Comparison of ENCODE assay signal across 20 mouse cellular contexts in genomic region chr10:3509663-3510277, GRCm38 (mm10). TPM values are rescaled to one million over a fixed set of nuclear protein-coding genes. Genes with fewer than 3 reads are reported as not detected.
DNase-seq lines count a peak whose midpoint lies in the region; ATAC-seq and TF ChIP-seq lines count a peak whose summit lies in the region.
"Had no signal": no experiment of that assay in that cellular context is flagged by ENCODE, and none has a peak within 500 bp of the region (broad histone marks: within the 10 kb centered on the region; RNA-seq: fewer than 3 reads in every experiment).

No protein-coding gene starts in this region.

- no peaks in the 10 kb centered on the region for H3K9me3 ChIP-seq in lung, embryonic 15.5 days
- H3K9me3 ChIP-seq in midbrain, embryonic 13.5 days: no peaks in the 10 kb centered on the region
- H3K9me3 ChIP-seq: limb, embryonic 12.5 days; liver, embryonic 15.5 days; megakaryocyte, embryonic 14.5 days; neural tube, embryonic 12.5 days had no signal

- H3K27ac ChIP-seq in lung, embryonic 15.5 days: no peak overlapping the region
- H3K27ac ChIP-seq in midbrain, embryonic 13.5 days: peak overlapping the region; percentile 33; the same call in 1 of the 2 replicates
- H3K27ac ChIP-seq: limb, embryonic 12.5 days; liver, embryonic 15.5 days; neural tube, embryonic 12.5 days had no signal

- peaks cover 35% of the 10 kb centered on the region for H3K4me1 ChIP-seq in lung, embryonic 15.5 days
- peaks cover 22% of the 10 kb centered on the region for H3K4me1 ChIP-seq in midbrain, embryonic 13.5 days (replicated peaks)
- H3K4me1 ChIP-seq: liver, embryonic 15.5 days; megakaryocyte, embryonic 14.5 days had no signal

- H3K36me3 ChIP-seq in lung, embryonic 15.5 days: no peaks in the 10 kb centered on the region
- H3K36me3 ChIP-seq in midbrain, embryonic 13.5 days: no peaks in the 10 kb centered on the region
- H3K36me3 ChIP-seq: limb, embryonic 12.5 days; liver, embryonic 15.5 days; neural tube, embryonic 12.5 days had no signal

- ATAC-seq in frontal cortex, adult (ENCODE audit: low TSS enrichment): peak; percentile 74
- 0 out of 2 replicates have a peak, but pooled peaks have one; percentile 15 for ATAC-seq in lung, embryonic 15.5 days (ENCODE audit: borderline replicate concordance, extremely low read depth, low FRiP score, low TSS enrichment)
- ATAC-seq in midbrain, embryonic 13.5 days: peak; percentile 65

- no peak overlapping the region for H3K4me3 ChIP-seq in lung, embryonic 15.5 days
- H3K4me3 ChIP-seq in midbrain, embryonic 13.5 days (replicated peaks): no peak overlapping the region
- H3K4me3 ChIP-seq: limb, embryonic 12.5 days; liver, embryonic 15.5 days; megakaryocyte, embryonic 14.5 days; neural tube, embryonic 12.5 days had no signal

- H3K9ac ChIP-seq in lung, embryonic 15.5 days: no peak overlapping the region
- no peak overlapping the region for H3K9ac ChIP-seq in midbrain, embryonic 13.5 days (replicated peaks)
- H3K9ac ChIP-seq: limb, embryonic 12.5 days; liver, embryonic 15.5 days; neural tube, embryonic 12.5 days had no signal

- H3K4me2 ChIP-seq in lung, embryonic 15.5 days: no peak overlapping the region
- no peak overlapping the region for H3K4me2 ChIP-seq in midbrain, embryonic 13.5 days (replicated peaks)
- H3K4me2 ChIP-seq: limb, embryonic 12.5 days; liver, embryonic 15.5 days; neural tube, embryonic 12.5 days had no signal

- no peak for DNase-seq in frontal cortex, postnatal 25 days (ENCODE audit: low spot score in 2 of 2)
- DNase-seq in lung, postnatal 36 days: no peak
- peak; percentile 66 for DNase-seq in brain, embryonic 14.5 days (ENCODE audit: low read depth)
- DNase-seq in cerebellum, adult 9-10 months: no peak
- no peak for DNase-seq in urinary bladder, adult 2 months (ENCODE audit: low spot score)
- DNase-seq: adrenal gland, postnatal 25 days; B cell, adult 2 months; cerebellum, postnatal 25 days; gastrocnemius, postnatal 10 days; heart, postnatal 4 days; kidney, adult 2 months; spleen, adult 18-20 months had no signal

- no peak for TF ChIP-seq CTCF in brain, embryonic 14.5 days (IDR thresholded peaks at IDR 0.05; ENCODE audit: borderline replicate concordance, extremely low read depth, insufficient read depth, insufficient read length)

- no peaks in the 10 kb centered on the region for H3K27me3 ChIP-seq in lung, embryonic 15.5 days
- no peaks in the 10 kb centered on the region for H3K27me3 ChIP-seq in midbrain, embryonic 13.5 days
- H3K27me3 ChIP-seq: limb, embryonic 12.5 days; liver, embryonic 15.5 days; megakaryocyte, embryonic 14.5 days; neural tube, embryonic 12.5 days had no signal

- TF ChIP-seq POLR2A in brain, embryonic 14.5 days (IDR thresholded peaks at IDR 0.05; ENCODE audit: borderline replicate concordance, extremely low read depth, insufficient read depth, insufficient read length, poor library complexity, severe bottlenecking): no peak

- 51% methylated on average over 7 of the region's 7 CpGs for WGBS in lung, embryonic 15.5 days
- whole genome bisulfite sequencing in midbrain, embryonic 13.5 days: 46% methylated on average over 7 of the region's 7 CpGs

RNA-seq across cellular contexts. Expression of gene Iyd, which starts 30.3 kb away (rescaled TPM):
- 1.7 and 2.2 TPM in 2 replicates for polyA plus RNA-seq in lung, embryonic 15.5 days (2015; fragmentation: Nextera tagmentation; extraction: Ambion mirVana)
- 0.20 and 0.30 TPM in 2 replicates for polyA plus RNA-seq in brain, embryonic 14.5 days (2012; rRNA removed)
- polyA plus RNA-seq in midbrain, embryonic 13.5 days (2015; fragmentation: Nextera tagmentation; extraction: Ambion mirVana): 0.44 TPM in 1 of 2 replicates, not detected in the other
- 0.10 and 0.26 TPM in 2 replicates for polyA plus RNA-seq in urinary bladder, adult 2 months (2012; rRNA removed)
- polyA plus RNA-seq: embryonic facial prominence, embryonic 11.5 days; limb, embryonic 12.5 days; neural tube, embryonic 12.5 days had no signal

Comparison
In these comparisons a context has a peak if more than half of its experiments do, and no peak if none do; other contexts are left out.
1. ATAC-seq: peak in every context shown above with its lines; median percentile 74 in frontal cortex, adult; 65 in midbrain, embryonic 13.5 days; 15 in lung, embryonic 15.5 days.